Mouse (Mus musculus) C2C12 (cell line): Measurements from ENCODE around the gene Atp6v1g1. TPM values are rescaled to one million over a fixed set of nuclear protein-coding genes. Genes with fewer than 3 reads are reported as not detected.

Source experiments
- H3K27me3 ChIP-seq: one replicate; pipeline ENCODE4 v1.6.1; 2011; ENCODE audit not compliant: control insufficient read depth, insufficient read depth, insufficient read length
- H3K36me3 ChIP-seq: one replicate; pipeline ENCODE4 v1.6.1; 2011; ENCODE audit not compliant: control insufficient read depth, insufficient read depth
- H3K4me3 ChIP-seq: one replicate; pipeline ENCODE4 v1.5.1; 2011; ENCODE audit warnings: mild to moderate bottlenecking, control low read depth; ENCODE audit not compliant: poor library complexity, insufficient read depth, severe bottlenecking
- H3K79me2 ChIP-seq: one replicate; pipeline ENCODE4 v1.6.1; 2011; ENCODE audit not compliant: control insufficient read depth, insufficient read depth
- H3K79me3 ChIP-seq: one replicate; pipeline ENCODE4 v1.6.1; 2011; ENCODE audit warnings: low read depth, control low read depth
- H3ac ChIP-seq: one replicate; pipeline ENCODE3; 2011; ENCODE audit warnings: low read depth; ENCODE audit not compliant: control insufficient read depth, insufficient read length
- CEBPB ChIP-seq: IDR thresholded peaks from one replicate; pipeline ENCODE4 v1.6.1; 2011; ENCODE audit warnings: low read depth, mild to moderate bottlenecking, control low read depth, moderate library complexity
- CTCF ChIP-seq: IDR thresholded peaks from one replicate; pipeline ENCODE4 v1.5.1; 2011; ENCODE audit not compliant: control insufficient read depth, insufficient read depth, insufficient read length
- FOSL1 ChIP-seq: IDR thresholded peaks from one replicate; pipeline ENCODE4 v1.8.0; 2011; ENCODE audit warnings: mild to moderate bottlenecking, low read length; ENCODE audit not compliant: poor library complexity, insufficient read depth, severe bottlenecking
- MAX ChIP-seq: IDR thresholded peaks from one replicate; pipeline ENCODE4 v1.6.1; 2011; ENCODE audit warnings: mild to moderate bottlenecking, control low read depth
- MYOD1 ChIP-seq: IDR thresholded peaks from one replicate; pipeline ENCODE4 v1.6.1; 2011; ENCODE audit warnings: low read depth; ENCODE audit not compliant: control insufficient read depth, insufficient read length
- MYOG ChIP-seq: IDR thresholded peaks from one replicate; pipeline ENCODE4 v1.6.1; 2011; ENCODE audit not compliant: control insufficient read depth, insufficient read length; ENCODE audit errors: extremely low read depth
- USF1 ChIP-seq: IDR thresholded peaks from one replicate; pipeline ENCODE4 v1.6.1; 2011; ENCODE audit warnings: low read depth, mild to moderate bottlenecking, control low read depth, moderate library complexity
- polyA plus RNA-seq: library from polyadenylated mRNA; unstranded; fragments of >200 nt; fragmentation: generic; extraction: Trizol; gene quantifications from one replicate; pipeline ENCODE4 v1.2.1, GENCODE M21; 2012; ENCODE audit warnings: missing spikeins

The Atp6v1g1 gene
- polyA plus RNA-seq, 1 experiment = 335 TPM

GRCm38 (mm10) chr4:63556665-63557064, 12.1 kb downstream of the Atp6v1g1 start:
- TF ChIP-seq USF1 (no peak), CTCF (no peak), MYOD1 (no peak), MYOG (no peak), FOSL1 (no peak), MAX (no peak), CEBPB (no peak)
- H3ac ChIP-seq = no peak overlapping the region
- peaks cover 39% of the 10 kb centered on the region for H3K36me3 ChIP-seq
- peaks cover 31% of the 10 kb centered on the region for H3K79me2 ChIP-seq
- peaks cover 2% of the 10 kb centered on the region for H3K79me3 ChIP-seq
- H3K4me3 ChIP-seq = no peak overlapping the region
- H3K27me3 ChIP-seq = no peaks in the 10 kb centered on the region

GRCm38 (mm10) chr4:63557124-63558059, 12.8 kb downstream of the Atp6v1g1 start:
- H3K36me3 ChIP-seq = peaks cover 36% of the 10 kb centered on the region
- no peaks in the 10 kb centered on the region for H3K27me3 ChIP-seq
- H3K79me2 ChIP-seq = peaks cover 32% of the 10 kb centered on the region
- TF ChIP-seq CTCF (no peak), FOSL1 (no peak), USF1 (no peak), MAX (no peak), MYOD1 (no peak)
- H3K79me3 ChIP-seq = peaks cover 2% of the 10 kb centered on the region
- H3K4me3 ChIP-seq = peak overlapping the region; percentile 40
- H3ac ChIP-seq = peak overlapping the region; percentile 14

GRCm38 (mm10) chr4:63558407-63559081, 14.0 kb downstream of the Atp6v1g1 start, which contains the start of gene Tmem268:
Gene Tmem268, plus strand, starts transcription at chr4:63558781.
- TF ChIP-seq MYOD1 = no peak
- TF ChIP-seq MAX = peak; percentile 90
- peak within 1 kb of the TSS; percentile 40 for H3K4me3 ChIP-seq
- peaks cover 4% of the 10 kb centered on the region for H3K79me3 ChIP-seq
- H3K79me2 ChIP-seq = peaks cover 39% of the 10 kb centered on the region
- peak within 1 kb of the TSS; percentile 61 for H3ac ChIP-seq
- peaks cover 33% of the 10 kb centered on the region for H3K36me3 ChIP-seq
- no peaks in the 10 kb centered on the region for H3K27me3 ChIP-seq

GRCm38 (mm10) chr4:63559127-63559697, 14.6 kb downstream of the Atp6v1g1 start:
- H3K27me3 ChIP-seq = no peaks in the 10 kb centered on the region
- peaks cover 33% of the 10 kb centered on the region for H3K36me3 ChIP-seq
- no peak for TF ChIP-seq FOSL1
- no peak for TF ChIP-seq MAX
- no peak for TF ChIP-seq CTCF
- no peak for TF ChIP-seq USF1
- TF ChIP-seq MYOD1 = no peak
- TF ChIP-seq CEBPB = no peak
- TF ChIP-seq MYOG = no peak

GRCm38 (mm10) chr4:63560079-63560478, 15.5 kb downstream of the Atp6v1g1 start:
- H3K79me2 ChIP-seq = peaks cover 39% of the 10 kb centered on the region
- peak overlapping the region; percentile 62 for H3ac ChIP-seq
- H3K36me3 ChIP-seq = peaks cover 33% of the 10 kb centered on the region
- peak overlapping the region; percentile 14 for H3K4me3 ChIP-seq
- peaks cover 4% of the 10 kb centered on the region for H3K79me3 ChIP-seq
- H3K27me3 ChIP-seq = no peaks in the 10 kb centered on the region
- TF ChIP-seq USF1 (no peak), MYOG (no peak), FOSL1 (no peak), CTCF (peak; percentile 73), MAX (no peak), CEBPB (no peak), MYOD1 (no peak)

More at GRCm38 (mm10) chr4:63559127-63559697, 14.6 kb downstream of the Atp6v1g1 start:
- Histone ChIP-seq H3K79me3 (peaks cover 4% of the 10 kb centered on the region), H3K4me3 (peak overlapping the region; percentile 40), H3K79me2 (peaks cover 39% of the 10 kb centered on the region), H3ac (peak overlapping the region; percentile 61)
